Mouse (Mus musculus) heart, embryonic 14.5 days (tissue): ENCODE measurements around the gene Ndufs5. TPM values are rescaled to one million over a fixed set of nuclear protein-coding genes. Genes with fewer than 3 reads are reported as not detected.

ENCODE experiments used
- ATAC-seq: fragments of 200-750 bp; cut with Nextera tagmentation; 2 replicates; pipeline ENCODE4 v1.8.0; 2017; ENCODE audit warnings: low read depth, moderate TSS enrichment; ENCODE audit not compliant: insufficient number of reproducible peaks, insufficient read depth, low FRiP score
- H3K27ac ChIP-seq, 2 experiments: fragments of 200-500 bp in 1 of 2; fragments of 300-500 bp in 1 of 2; sonication (generic) in 1 of 2; replicated peaks in 1 of 2; 2 replicates each; pipeline ENCODE4 v1.5.1; 2012 to 2014; ENCODE audit warnings: low read depth in 2 of 2, low read length in 2 of 2, control low read depth in 1 of 2, mild to moderate bottlenecking in 1 of 2, mixed read lengths in 1 of 2; ENCODE audit not compliant: control insufficient read depth in 1 of 2, insufficient read depth in 1 of 2
- H3K27me3 ChIP-seq: fragments of 300-500 bp; sonication (generic); 2 replicates; pipeline ENCODE4 v1.6.1; 2014; ENCODE audit warnings: mild to moderate bottlenecking, low read length, control low read depth; ENCODE audit not compliant: control insufficient read depth, insufficient read depth
- H3K36me3 ChIP-seq: fragments of 300-500 bp; sonication (generic); 2 replicates; pipeline ENCODE4 v1.6.1; 2014; ENCODE audit warnings: mild to moderate bottlenecking, control low read depth, low read length, mixed read lengths; ENCODE audit not compliant: control insufficient read depth, insufficient read depth
- H3K4me1 ChIP-seq, 2 experiments: fragments of 200-500 bp in 1 of 2; fragments of 300-500 bp in 1 of 2; sonication (generic) in 1 of 2; 2 replicates each; pipeline ENCODE4 v1.6.1; 2012 to 2014; ENCODE audit warnings: low read length in 2 of 2, control low read depth in 1 of 2, mixed read lengths in 1 of 2; ENCODE audit not compliant: control insufficient read depth in 2 of 2, insufficient read depth in 2 of 2
- H3K4me2 ChIP-seq: fragments of 300-500 bp; sonication (generic); 2 replicates; pipeline ENCODE4 v1.6.1; 2014; ENCODE audit warnings: mild to moderate bottlenecking, low read length
- H3K4me3 ChIP-seq, 2 experiments: fragments of 200-500 bp in 1 of 2; fragments of 300-500 bp in 1 of 2; sonication (generic) in 1 of 2; 2 replicates each; pipeline ENCODE4 v1.5.1; 2012 to 2014; ENCODE audit warnings: low read length in 2 of 2, mild to moderate bottlenecking in 2 of 2, control low read depth in 1 of 2, low read depth in 1 of 2, moderate library complexity in 1 of 2; ENCODE audit not compliant: control insufficient read depth in 1 of 2, insufficient read depth in 1 of 2
- H3K9ac ChIP-seq: fragments of 300-500 bp; sonication (generic); 2 replicates; pipeline ENCODE4 v1.6.1; 2014; ENCODE audit warnings: mild to moderate bottlenecking, low read length
- H3K9me3 ChIP-seq: fragments of 300-500 bp; sonication (generic); 2 replicates; pipeline ENCODE4 v1.6.1; 2016; ENCODE audit warnings: low read length, control low read depth; ENCODE audit not compliant: control insufficient read depth
- WGBS: fragments of 180-500 bp; shearing (Covaris S2); extraction: QIAGEN DNeasy Blood & Tissue Kit; methylation state at CpG from one replicate; pipeline ENCODE4 v1.1.7; 2014; 5-methylcytosine and 5-hydroxymethylcytosine counted together
- polyA plus RNA-seq: library from polyadenylated mRNA; unstranded; fragments of >200 nt; fragmentation: Nextera tagmentation; extraction: Ambion mirVana; gene quantifications from 2 replicates; pipeline ENCODE4 v1.2.1, GENCODE M21; 2014

The Ndufs5 gene
- polyA plus RNA-seq, 1 experiment from 2014 or later, result 648 TPM

DNA sequence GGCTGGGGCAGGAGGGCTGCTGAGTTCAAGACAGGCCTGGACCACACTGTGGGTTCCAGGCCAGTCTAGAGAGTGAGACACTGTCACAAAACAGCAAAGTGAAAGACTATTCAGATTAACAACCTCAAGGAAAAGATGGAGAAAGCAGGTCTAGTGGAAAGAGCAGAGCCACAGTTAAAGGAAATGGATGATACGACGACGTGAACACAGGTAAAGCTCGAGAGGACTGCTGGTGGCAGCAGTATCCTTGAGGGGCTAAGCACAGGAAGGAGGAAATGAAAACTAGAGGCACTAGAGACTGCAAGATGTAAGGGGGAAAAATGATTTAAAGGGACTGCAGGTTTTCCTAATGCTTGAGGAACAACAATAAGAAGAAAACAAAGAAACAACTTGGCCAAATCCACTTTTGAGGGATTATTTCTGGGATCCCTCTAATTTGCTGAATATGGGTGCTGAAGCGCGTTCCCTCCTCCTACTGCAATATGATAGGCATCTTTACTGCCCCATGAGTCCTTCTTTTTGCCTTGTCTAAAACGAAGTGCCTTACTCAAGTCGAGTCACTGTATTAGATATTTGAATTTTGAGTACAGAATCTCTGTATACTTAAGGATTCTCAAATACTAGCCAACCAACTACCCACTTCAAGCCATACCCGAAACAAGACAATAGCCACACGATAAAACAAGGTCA, 30.9 kb upstream of the Ndufs5 start:
- Histone ChIP-seq H3K4me2 (peak overlapping the region; percentile 89), H3K9ac (peak overlapping the region; percentile 91), H3K27me3 (no peaks in the 10 kb centered on the region), H3K4me3 (peak overlapping the region; percentile 80 to 98), H3K9me3 (no peaks in the 10 kb centered on the region), H3K4me1 (peaks cover 2 to 21% of the 10 kb centered on the region in 2 experiments; a peak in 2 of 4 replicates), H3K36me3 (no peaks in the 10 kb centered on the region), H3K27ac (peak overlapping the region; percentile 89; a peak in 2 of 4 replicates)
- no peak for ATAC-seq
- WGBS, result 16% methylated on average over 10 of the region's 10 CpGs

GRCm38 (mm10) chr4:123745221-123745775, 27.3 kb upstream of the Ndufs5 start:
- no peaks in the 10 kb centered on the region for H3K9me3 ChIP-seq
- no peaks in the 10 kb centered on the region for H3K27me3 ChIP-seq
- no peak overlapping the region for H3K4me3 ChIP-seq
- no peak overlapping the region for H3K4me2 ChIP-seq
- no peak for ATAC-seq
- no peak overlapping the region for H3K27ac ChIP-seq
- peaks cover 29% of the 10 kb centered on the region for H3K36me3 ChIP-seq
- H3K9ac ChIP-seq, result no peak overlapping the region
- 90% methylated on average over 4 of the region's 4 CpGs for WGBS
- peaks cover 0 to 16% of the 10 kb centered on the region in 2 experiments; a peak in 2 of 4 replicates for H3K4me1 ChIP-seq

- H3K27me3 ChIP-seq, result no peaks in the 10 kb centered on the region
- ATAC-seq, result no peak
- 0 out of 4 replicates have a peak, but pooled peaks cover 0 to 7% of the 10 kb centered on the region in 2 experiments for H3K4me1 ChIP-seq
- no peak overlapping the region for H3K4me2 ChIP-seq
- no peaks in the 10 kb centered on the region for H3K9me3 ChIP-seq
- peaks cover 53% of the 10 kb centered on the region for H3K36me3 ChIP-seq
- H3K9ac ChIP-seq, result no peak overlapping the region
- no peak overlapping the region for H3K27ac ChIP-seq
- H3K4me3 ChIP-seq, result no peak overlapping the region
- 87% methylated on average over 1 of the region's 1 CpGs for WGBS
These were observed 24.9 kb upstream of the Ndufs5 start for GRCm38 (mm10) chr4:123742891-123743290.

GRCm38 (mm10) chr4:123738708-123739107, 20.7 kb upstream of the Ndufs5 start:
- Histone ChIP-seq H3K9me3 (no peaks in the 10 kb centered on the region), H3K4me1 (no peaks in the 10 kb centered on the region), H3K36me3 (peaks cover 83% of the 10 kb centered on the region), H3K4me3 (no peak overlapping the region), H3K27me3 (no peaks in the 10 kb centered on the region), H3K27ac (no peak overlapping the region), H3K4me2 (no peak overlapping the region), H3K9ac (no peak overlapping the region)
- ATAC-seq, result no peak
- WGBS, result 92% methylated on average over 4 of the region's 4 CpGs

- H3K9ac ChIP-seq, result no peak overlapping the region
- H3K4me2 ChIP-seq, result no peak overlapping the region
- H3K36me3 ChIP-seq, result peaks cover 49% of the 10 kb centered on the region
- no peak overlapping the region for H3K4me3 ChIP-seq
- no peaks in the 10 kb centered on the region for H3K4me1 ChIP-seq
- H3K9me3 ChIP-seq, result no peaks in the 10 kb centered on the region
- H3K27ac ChIP-seq, result no peak overlapping the region
- ATAC-seq, result no peak
- 94% methylated on average over 9 of the region's 9 CpGs for WGBS
- H3K27me3 ChIP-seq, result no peaks in the 10 kb centered on the region
These were observed 15.5 kb upstream of the Ndufs5 start for GRCm38 (mm10) chr4:123733532-123733931.

DNA sequence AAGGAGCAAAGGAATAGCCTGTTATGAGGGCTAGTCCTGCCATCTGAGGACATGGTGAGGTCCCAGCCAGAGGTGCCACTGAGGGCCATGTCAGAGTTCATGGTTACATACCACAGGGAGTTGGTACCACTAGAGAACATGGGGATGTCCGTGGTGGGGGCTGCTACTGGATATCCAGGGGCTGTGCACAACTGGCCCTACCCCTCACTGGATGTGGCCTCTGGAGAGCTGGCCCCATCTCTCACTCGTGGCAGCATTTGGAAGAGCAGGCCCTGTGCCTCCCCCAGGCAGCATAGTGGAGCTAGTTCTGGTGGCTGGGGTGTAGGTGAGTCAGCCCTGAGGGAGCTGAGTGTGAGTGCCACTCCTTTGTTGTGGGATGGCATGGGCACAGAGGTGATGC, 14.9 kb upstream of the Ndufs5 start:
- Histone ChIP-seq H3K27ac (no peak overlapping the region), H3K4me2 (no peak overlapping the region), H3K9me3 (no peaks in the 10 kb centered on the region), H3K36me3 (peaks cover 43% of the 10 kb centered on the region), H3K4me1 (no peaks in the 10 kb centered on the region), H3K4me3 (no peak overlapping the region), H3K9ac (no peak overlapping the region), H3K27me3 (no peaks in the 10 kb centered on the region)
- 0 out of 2 replicates have a peak, but pooled peaks have one; percentile 9 for ATAC-seq
- 92% methylated on average over 2 of the region's 2 CpGs for WGBS

- ATAC-seq, result no peak
- Histone ChIP-seq H3K9ac (no peak overlapping the region), H3K4me2 (no peak overlapping the region), H3K36me3 (peaks cover 38% of the 10 kb centered on the region), H3K4me1 (no peaks in the 10 kb centered on the region), H3K27ac (no peak overlapping the region), H3K27me3 (no peaks in the 10 kb centered on the region), H3K9me3 (no peaks in the 10 kb centered on the region), H3K4me3 (no peak overlapping the region)
- 91% methylated on average over 4 of the region's 4 CpGs for WGBS
These were observed 14.3 kb upstream of the Ndufs5 start for GRCm38 (mm10) chr4:123732163-123732910.
